Mouse (Mus musculus): ENCODE measurements around the gene Endog.

GRCm38 (mm10) chr2:30214745-30215144 lies 43.5 kb downstream of the Endog start:
- TF ChIP-seq EP300 (optimal IDR thresholded peaks at IDR 0.05), result no peak
- TF ChIP-seq CTCF (IDR thresholded peaks at IDR 0.05; ENCODE audit: low read depth), result no peak
